Mouse (Mus musculus): ENCODE results near the gene Ap5z1.

Gene Ap5z1

DNA sequence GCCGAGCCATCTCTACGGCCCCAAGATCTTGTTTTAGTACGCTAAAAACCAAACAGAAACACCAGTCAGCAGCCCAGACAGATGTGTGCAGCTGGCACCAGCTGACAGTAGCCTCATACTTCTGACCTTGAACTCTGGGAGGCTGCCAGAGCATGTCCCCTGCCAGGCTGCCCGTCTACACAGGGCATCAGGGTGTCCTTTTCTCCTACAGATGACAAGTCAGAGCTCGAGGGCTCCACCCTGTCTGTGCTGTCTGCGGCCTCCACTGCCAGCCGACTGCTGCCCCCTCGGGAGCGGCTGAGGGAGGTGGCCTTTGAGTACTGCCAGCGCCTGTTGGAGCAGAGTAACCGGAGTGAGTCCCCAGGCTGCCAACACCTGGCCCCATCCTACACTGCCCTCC is 6.1 kb downstream of the Ap5z1 start:
- no peak for DNase-seq (ENCODE audit: low spot score)

DNA sequence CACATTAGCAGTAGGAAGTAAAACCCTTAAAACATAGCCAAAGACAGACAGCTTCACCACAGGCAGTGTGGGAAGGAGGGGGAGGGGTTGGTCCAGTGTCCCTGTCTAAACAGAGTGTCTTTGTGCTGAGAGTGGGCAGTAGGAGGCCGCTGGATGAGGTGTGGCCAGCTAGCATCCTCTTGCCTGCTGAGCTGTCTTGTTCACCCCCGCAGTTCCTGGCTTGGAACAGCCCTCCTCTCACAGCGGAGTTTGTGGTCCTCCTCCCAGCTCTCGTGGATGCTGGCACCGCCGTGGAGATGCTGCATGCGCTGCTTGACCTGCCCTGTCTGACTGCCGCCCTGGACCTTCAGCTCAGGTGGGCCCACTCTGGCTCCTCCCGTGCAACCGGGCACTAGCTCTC is 10.0 kb downstream of the Ap5z1 start:
- no peak for DNase-seq (ENCODE audit: low spot score)

DNA sequence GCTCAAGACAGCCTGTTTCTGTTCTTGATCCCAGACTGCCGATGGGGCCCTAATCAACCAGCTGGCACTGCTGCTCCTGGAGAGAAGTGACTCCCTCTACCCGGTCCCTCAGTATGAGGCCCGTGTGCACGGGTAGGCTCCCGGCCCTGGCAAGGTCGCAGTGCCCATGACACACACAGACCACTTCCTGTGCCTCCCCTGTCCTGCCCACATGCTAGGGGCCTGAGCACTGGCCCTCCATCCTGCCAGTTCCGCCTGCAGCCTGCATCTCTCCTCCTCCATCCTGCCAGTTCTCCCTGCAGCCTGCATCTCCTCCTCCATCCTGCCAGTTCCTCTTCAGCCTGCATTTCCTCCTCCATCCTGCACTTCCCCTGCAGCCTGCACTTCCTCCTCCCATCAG is 11.9 kb downstream of the Ap5z1 start:
- DNase-seq (ENCODE audit: low spot score): no peak

DNA sequence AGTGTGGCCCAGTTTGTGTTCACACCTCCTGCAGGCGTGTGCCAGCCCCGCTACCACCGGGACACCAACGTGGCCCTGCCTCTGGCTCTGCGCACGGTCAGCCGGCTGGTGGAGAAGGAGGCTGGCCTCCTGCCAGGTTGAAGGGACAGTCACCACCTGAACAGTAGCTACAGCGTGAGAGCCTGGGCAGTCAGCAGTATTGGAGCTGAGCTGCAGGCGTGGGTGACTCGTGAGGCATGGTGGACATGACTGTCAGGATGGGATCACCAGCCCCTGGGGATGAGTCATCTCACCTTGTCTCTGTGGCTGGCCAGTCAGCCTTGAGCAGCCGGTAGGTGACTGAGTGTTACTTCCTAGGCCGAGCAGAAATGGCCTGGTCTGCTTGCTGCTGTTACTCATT is 13.6 kb downstream of the Ap5z1 start:
- DNase-seq (ENCODE audit: low spot score): peak; percentile 66

DNA sequence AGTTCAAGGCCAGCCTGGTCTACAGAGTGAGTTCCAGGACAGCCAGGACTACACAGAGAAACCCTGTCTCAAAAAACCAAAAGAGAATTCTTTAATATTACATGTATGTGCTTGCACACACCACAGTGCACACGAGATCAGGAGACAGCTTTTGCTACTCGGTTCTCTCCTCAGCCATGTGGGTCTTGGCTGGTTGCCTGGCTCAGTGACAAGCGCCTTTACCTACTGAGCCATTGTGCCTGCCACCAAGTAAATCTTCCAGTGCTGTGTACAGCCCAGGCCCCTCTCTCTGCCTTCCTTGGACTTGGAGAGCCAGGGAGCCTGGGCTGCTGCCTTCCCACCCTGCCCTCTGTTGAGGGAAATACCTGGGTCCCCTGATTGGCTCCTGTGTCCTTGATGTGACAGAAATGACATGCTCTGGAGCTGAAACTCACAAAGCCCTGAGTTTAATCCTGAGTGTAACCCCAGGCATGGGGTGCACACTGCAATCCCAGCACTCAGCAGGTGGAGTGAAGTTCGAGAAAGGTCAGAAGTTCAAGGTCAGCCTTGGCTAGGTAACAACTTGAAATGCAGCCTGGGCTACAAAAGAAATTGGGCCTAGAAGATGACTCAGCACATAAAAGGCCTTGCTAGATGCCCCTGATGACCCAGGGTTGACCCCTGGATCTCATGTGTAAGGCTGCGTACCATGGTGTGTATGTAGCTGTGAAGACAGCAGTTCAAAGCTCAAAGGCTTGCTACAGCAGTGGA is 14.3 kb downstream of the Ap5z1 start:
- DNase-seq (ENCODE audit: low spot score): no peak

DNA sequence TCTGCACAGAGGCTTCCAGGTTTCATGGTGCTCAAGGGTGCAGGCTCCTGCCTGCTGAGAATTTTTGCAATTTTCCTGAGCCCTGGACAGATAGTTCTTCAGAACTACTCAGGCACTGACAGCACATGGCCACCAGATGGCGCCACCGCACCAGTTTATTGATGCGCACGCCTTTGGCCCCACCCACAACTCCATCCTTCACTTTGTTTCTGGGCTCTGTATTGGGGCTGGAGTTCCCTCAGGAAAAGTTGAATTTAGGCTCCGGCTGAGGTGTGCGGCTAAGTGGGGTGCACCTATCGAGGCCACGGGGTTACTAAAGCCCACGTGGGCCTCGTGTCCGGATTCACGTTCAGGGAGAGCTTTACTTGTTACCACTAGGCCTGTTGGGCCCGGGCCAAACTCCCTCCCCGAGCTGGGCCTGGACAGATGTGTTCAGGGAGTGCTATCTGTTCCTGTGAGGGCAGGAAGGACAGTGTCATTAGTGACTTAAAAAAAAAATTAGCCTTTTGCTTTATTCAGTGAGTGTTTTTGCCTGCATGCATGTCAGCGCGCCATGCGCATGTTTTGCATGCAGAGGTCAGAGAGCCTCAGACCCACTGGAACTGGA is 15.2 kb downstream of the Ap5z1 start:
- DNase-seq (ENCODE audit: low spot score): peak; percentile 97

DNA sequence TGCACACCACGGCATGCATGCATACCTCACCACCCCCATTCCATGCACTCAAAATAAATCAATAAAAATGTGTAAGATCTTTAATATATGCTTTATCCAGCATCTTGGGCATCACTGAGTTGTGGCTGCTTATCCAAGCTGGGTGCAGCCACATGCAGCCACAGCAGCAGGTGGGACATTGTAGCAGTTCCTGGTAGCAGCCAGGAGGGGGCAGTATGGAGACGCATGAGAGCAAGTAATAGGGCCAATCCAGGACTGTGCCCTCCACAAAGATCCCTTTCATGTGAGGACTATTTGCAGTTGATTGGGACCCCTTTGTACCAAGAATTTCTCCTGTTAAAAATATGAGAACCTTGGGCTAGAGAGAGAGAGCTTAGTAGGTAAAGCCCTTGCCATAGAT is 18.8 kb downstream of the Ap5z1 start:
- DNase-seq (ENCODE audit: low spot score): no peak

DNA sequence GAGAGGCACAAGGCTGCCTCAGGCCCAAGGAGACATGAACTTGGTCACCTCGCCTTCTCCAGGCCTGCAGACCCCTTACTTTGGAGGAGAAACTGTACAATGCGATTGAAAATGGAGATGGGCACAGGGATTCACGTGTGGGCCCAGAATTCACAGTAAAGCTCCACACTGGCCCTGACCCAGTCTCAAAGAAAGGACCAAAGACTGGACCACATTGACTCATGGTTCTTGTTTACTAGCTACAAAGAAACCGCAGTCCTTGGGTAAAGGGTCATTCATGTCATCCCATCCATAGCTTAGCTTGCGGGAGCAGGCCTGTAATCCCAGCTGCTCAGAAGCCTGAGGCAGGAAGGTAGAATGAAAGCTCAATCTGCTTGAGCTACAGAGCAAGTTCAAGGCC is 19.8 kb downstream of the Ap5z1 start:
- DNase-seq (ENCODE audit: low spot score): no peak

DNA sequence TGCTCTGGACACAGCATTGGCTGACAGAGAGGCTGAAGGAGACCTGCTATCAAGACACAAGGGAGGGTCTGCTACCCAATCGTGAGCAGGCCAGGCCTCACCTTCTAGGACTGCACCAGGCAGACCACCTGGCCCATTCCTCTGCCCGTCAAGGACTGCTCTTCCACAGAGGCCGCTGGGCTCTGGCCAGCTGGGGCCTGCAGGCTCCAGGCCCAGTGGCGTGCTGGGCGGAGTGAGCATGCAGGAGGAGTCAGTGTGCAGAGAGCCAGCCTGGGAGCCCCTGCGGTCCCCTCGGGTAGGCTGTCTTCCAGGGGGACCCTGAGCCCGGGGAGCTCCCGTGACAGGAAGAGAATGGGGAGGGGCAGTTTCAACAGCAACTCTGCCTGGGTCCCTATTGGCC is 22.9 kb downstream of the Ap5z1 start:
- no peak for DNase-seq (ENCODE audit: low spot score)

DNA sequence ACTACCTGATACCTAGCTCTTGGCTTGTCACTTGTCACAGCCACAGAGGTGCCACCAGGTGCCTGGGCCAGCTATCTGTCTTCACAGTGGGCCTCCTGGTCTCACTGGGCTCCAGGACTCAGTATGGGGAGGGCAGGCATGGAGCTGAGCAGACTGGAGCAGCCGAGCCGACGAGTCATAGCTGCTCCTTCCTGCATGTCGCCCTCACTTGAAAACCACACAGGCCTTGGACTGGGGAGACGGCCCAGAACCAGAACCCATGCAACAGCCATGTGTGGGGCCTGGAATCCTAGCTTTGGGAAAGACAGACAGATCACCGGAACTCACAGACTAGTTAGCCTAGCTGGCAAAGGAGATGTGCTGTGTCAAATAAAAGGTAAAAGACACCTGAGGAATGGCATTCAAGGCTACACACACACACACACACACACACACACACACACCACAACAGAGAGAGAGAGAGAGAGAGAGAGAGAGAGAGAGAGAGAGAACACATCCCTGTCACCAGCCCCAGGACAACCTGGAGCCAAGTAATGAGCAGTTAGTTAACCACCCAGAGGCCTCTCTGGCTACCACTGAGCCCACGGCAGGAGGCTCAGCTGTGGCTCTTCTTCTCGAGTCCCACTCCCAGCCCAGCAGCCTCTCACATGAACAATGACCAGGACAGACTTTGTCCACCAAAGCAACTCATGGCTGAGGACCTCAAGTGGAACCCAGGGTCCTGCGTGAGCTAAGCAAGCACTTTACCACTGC is 26.4 kb downstream of the Ap5z1 start:
- no peak for DNase-seq (ENCODE audit: low spot score)

DNA sequence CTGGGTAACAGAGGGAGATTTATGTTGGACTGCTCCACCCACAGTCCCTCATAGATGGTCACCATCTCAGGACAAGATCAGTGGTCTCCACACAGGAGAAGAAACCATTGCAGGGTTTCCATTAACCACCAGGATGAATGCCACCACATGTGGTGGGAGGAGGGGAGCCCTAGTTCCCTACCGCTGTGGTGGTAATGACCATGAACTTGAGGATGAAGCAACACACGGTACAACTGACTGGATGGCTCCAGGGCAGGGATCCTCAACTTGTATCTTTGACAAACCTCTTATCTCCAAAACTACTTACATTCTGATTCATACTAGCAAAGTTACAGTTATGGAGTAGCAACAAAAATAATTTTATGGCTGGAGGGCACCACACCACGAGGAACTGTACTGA is 29.6 kb downstream of the Ap5z1 start:
- DNase-seq (ENCODE audit: low spot score): no peak

DNA sequence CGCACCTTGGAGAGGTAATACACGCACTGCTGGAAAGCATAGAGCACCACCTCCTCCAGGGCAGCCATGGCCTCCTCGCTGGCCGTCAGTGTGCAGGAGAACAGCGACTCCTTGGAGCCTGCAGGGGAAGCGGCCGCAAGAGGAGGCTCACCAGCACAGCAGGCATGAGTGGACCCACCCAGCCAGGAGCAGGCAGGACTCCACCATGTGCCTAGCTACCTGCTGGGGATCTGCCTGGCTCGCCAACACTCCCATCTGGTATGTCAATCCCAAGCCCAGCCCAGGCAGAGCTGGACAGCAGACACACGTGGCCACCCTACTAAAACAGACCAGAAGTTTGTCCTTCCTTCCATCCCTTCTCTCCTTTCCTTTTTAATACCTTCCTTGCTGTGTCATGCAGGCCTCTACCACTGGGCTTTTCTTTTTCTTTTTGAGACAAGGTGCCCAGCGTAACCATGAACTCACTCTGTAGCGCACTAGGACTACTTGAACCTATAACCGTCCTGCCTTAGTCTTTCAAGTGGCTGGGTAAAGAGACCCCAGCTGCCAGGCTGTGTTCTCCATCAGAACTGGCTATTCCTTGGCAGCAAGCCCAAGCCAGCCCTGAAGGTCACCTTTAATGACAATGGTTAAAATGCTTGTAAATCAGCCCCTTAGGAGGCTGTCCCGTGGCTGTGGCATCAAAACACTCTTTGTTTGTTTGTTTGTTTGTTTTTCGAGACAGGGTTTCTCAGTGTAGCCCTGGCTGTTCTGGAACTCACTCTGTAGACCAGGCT is 31.8 kb downstream of the Ap5z1 start:
- no peak for DNase-seq (ENCODE audit: low spot score)

DNA sequence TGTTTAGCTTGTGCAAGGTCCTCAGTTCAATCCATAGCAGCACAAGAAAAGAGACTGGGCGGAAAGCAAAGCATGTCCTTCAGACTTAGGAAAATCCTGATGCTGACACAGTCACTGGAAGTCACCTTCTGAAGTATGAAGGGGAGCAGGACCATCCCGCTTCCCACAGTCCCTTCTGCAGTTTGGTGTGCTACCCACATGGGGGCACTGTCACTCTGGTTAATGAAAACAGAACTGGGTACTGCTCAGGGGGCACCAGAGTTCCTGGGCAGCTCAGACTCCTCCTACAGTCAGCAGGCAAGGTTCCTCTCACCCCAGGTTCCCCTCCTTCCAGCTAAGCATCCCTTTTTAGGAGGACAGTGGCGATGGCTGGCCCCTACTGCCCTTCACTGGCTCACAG is 35.2 kb downstream of the Ap5z1 start:
- peak; percentile 77 for DNase-seq (ENCODE audit: low spot score)

DNA sequence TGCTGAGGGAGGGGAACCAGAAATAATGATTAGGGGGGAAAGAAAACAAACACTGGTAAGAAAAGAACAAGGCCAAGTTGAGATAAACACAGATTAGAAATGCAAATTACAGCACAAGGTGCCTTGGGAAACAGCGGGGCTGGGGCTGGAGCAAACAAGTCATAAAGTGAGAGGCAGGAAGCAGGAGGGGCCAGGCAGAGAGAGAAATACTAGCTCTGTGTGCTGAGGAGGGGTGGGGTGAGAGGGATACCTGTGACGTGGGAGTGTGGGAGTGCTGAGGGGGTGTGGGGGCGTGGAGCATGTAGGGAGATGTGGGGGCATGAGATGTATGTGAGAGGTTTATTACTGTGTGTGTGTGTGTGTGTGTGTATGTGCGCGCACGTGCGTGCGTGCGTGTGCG is 37.2 kb downstream of the Ap5z1 start:
- DNase-seq (ENCODE audit: low spot score): no peak

DNA sequence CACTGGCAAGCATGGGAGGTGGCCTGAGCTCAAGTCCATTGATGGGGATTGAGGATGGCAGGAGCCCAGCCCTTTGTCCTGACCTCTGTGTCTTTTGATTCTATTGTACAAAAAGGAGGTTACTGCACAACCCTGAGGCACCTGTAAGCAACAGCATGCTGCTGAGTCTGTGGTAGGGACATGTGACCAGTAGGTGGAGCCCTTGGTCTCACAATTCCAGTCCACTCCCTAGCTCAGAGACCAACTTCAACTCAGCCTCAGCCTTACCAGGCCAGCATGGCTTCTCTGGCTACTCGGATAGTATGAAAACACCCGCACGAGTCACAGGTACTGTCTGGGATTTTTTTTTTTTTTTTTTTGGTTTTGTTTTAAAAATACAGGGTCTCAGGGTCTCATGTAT is 38.7 kb downstream of the Ap5z1 start:
- peak; percentile 85 for DNase-seq (ENCODE audit: low spot score)

DNA sequence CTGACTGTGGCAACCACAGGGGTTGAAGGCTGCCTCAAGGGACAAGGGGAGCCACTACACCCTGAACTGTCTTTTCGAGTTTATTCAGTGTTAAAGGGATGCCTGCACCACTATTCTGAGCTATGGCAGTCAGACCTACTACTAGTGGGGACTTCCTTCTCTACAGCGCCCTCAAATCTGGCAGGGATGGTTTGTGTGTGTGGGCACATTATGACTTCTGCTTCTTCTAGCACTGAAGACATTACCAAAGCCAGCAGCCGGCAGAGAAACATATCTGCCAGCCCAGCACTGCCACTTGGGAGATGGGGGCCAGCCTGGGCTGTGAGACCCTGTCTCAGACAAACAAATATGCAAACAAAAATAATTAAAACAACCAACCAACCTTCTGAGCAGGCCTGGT is 40.4 kb downstream of the Ap5z1 start:
- DNase-seq (ENCODE audit: low spot score): no peak

DNA sequence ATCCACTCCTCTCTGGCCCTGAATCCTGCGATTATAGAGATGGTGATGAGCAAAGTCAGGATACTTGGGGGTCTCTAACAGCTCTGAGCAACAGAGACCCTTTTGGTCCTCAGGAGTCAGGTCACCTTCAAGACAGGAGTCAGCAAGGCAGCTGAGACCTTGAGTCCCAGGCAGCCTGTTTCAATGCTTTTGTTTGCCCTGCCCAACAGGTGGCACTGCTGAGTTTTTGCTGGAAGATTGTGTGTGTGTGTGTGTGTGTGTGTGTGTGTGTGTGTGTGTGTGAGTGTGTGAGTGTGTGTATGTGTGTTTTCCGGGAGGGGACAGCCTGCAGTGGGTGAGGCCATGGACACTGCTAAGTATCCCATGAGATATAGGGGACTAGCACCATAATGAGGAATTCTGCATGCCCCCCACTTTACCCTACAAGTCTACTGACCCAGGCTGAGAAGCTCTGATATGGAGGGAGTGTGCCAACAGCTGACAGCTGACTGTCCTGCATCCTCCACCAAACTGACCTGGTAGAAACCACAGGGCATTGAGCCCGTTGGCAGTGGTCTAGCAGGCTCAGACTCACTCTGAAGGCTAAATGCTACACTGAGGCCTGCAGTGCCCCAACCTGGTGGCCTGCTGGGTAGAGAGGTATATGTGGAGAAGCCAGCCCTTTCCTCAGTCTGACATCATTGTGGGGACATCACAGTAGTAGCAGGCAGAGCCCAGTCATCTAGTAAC is 42.1 kb downstream of the Ap5z1 start:
- no peak for DNase-seq (ENCODE audit: low spot score)

DNA sequence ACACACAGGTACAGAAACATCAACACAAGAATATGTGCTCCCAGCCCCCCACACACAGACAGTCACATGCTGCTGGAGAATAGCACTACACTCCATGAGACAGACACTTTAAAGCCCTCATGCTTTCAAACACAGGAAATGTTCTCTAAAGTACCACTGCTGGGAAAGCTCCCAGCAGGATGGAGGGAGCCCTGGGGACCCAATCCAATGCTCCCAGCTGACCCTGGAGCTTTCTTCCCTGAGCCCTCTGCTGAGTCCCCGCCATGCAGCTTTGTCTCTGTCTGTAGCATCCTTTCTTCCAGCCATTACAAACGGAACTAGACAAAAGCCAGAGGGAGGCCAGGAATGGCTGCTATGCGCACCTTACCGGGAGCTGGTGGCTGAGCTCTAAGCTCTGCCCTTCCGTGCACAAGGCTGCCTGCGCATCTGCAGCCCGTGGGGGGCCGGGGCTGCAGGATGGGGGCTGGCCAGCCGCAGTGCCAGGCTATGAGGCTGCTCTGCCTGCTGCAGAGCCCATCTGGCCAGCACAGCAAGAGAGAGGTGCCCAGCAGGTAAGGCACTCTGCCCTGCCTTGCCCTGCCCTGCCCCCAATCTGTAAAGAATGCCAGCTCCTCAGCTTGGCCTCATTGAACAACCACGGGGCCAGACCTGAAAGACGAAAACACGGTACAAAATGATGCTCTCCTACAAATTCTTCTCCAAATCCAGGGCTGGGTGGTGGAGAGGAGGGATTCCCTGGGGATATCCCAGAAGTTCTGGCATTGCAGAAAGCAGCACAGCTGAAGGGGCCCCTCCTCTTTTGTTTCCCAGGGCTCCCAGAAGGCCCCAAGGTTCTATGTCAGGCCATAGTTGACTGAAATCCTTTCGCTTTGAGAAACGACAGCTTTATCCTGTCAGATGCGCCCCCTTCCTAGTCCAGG is 45.7 kb downstream of the Ap5z1 start:
- no peak for DNase-seq (ENCODE audit: low spot score)

DNA sequence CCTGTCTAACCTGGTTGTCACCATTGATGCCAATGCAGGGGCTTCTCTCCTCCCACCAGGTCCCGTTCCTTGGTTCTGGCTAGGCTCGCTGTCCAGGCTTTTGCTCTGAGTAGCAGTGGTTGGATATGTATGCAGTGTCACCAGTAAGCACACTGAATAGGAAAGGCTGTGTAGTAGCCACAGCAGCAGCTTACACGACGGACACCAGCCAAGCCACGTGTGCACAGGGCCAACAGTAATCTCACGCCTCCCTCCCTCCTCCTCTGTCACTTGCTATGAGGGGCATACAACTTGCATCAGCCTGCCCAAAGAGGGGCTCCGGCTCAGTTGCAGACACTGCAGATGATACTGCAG is 46.3 kb downstream of the Ap5z1 start:
- no peak for DNase-seq (ENCODE audit: low spot score)

DNA sequence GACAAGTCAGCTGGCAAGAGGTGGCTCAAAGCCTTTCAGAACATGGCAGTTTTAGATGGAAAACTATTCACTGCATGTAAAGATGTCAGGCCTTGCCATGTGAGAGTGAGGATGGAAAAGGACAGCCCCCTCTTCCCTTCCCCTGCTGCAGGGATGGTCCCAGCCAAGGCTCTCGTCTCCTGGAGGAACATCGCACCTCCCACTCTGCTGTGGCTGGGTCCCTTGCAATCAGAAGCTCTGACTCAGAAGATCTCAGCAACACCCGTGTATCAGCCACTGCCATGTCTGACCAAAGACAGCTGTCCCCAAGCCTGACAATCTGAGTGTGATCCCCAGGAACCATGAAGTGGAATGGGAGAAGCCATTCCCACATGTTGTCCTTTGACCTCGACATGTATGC is 48.4 kb downstream of the Ap5z1 start:
- no peak for DNase-seq (ENCODE audit: low spot score)

DNA sequence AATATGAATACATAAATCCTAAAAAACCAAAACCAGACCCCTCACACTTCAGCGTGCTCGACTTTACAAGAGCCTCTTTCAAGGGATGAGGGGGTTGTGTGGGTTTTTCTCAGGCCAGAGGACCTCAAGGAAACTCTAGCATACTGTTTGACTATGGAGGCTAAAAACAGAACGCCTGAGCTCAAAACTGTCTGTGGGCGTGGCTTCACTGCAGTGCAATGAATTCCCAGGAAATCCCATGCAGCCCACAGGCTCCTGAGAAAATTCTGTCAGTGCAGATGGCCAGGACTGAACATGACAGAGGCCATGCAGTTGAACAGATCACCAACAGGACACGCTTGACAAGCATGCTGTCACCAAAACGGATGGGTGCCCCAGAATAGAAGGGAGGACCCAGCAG is 55.2 kb downstream of the Ap5z1 start:
- DNase-seq (ENCODE audit: low spot score): no peak

Measured in testis, postnatal 10 days (tissue).